Mouse (Mus musculus): ENCODE measurements around the gene Slc25a26. TPM values are rescaled to one million over a fixed set of nuclear protein-coding genes. Genes with fewer than 3 reads are reported as not detected.

Slc25a26 gene
- polyA plus RNA-seq, 2 experiments, result 1.7 to 2.6 TPM

- Histone ChIP-seq H3K4me1 (replicated peaks; ENCODE audit: control insufficient read depth in 2 of 2, insufficient read depth in 2 of 2, low read length in 1 of 2) (no peaks in the 10 kb centered on the region), H3K27me3 (ENCODE audit: control insufficient read depth, insufficient read depth, low read length) (no peaks in the 10 kb centered on the region), H3K9ac (replicated peaks) (no peak overlapping the region), H3K4me3 (ENCODE audit: insufficient read depth in 1 of 2, low read depth in 2 of 2, low read length in 2 of 2) (no peak overlapping the region), H3K36me3 (replicated peaks; ENCODE audit: control insufficient read depth, insufficient read depth, low read depth) (no peaks in the 10 kb centered on the region), H3K4me2 (ENCODE audit: low read depth) (no peak overlapping the region), H3K27ac (no peak overlapping the region), H3K9me3 (ENCODE audit: control insufficient read depth, low read length) (no peaks in the 10 kb centered on the region)
- DNase-seq (ENCODE audit: low read depth in 3 of 3, low spot score in 3 of 3) (no peak), ATAC-seq (ENCODE audit: insufficient read depth) (no peak)
- TF ChIP-seq EP300 (IDR thresholded peaks at IDR 0.05; ENCODE audit: low read depth) (no peak), CTCF (IDR thresholded peaks at IDR 0.05; ENCODE audit: low read depth) (peak; percentile 40; the same call in 1 of the 2 replicates)
- WGBS (ENCODE audit: insufficient replicate concordance), result 34% methylated on average over 2 of the region's 2 CpGs
These were observed 24.2 kb downstream of the Slc25a26 start for GRCm38 (mm10) chr6:94524335-94524734.

GRCm38 (mm10) chr6:94530756-94531155 is 30.6 kb downstream of the Slc25a26 start:
- H3K4me2 ChIP-seq (ENCODE audit: low read depth), result no peak overlapping the region
- no peaks in the 10 kb centered on the region for H3K27me3 ChIP-seq (ENCODE audit: control insufficient read depth, insufficient read depth, low read length)
- 0 out of 4 replicates have a peak, but pooled peaks cover 0 to 3% of the 10 kb centered on the region in 2 experiments for H3K4me1 ChIP-seq (replicated peaks; ENCODE audit: control insufficient read depth in 2 of 2, insufficient read depth in 2 of 2, low read length in 1 of 2)
- H3K9me3 ChIP-seq (ENCODE audit: control insufficient read depth, low read length), result no peaks in the 10 kb centered on the region
- no peaks in the 10 kb centered on the region for H3K36me3 ChIP-seq (replicated peaks; ENCODE audit: control insufficient read depth, insufficient read depth, low read depth)
- no peak overlapping the region for H3K4me3 ChIP-seq (ENCODE audit: insufficient read depth in 1 of 2, low read depth in 2 of 2, low read length in 2 of 2)
- WGBS (ENCODE audit: insufficient replicate concordance), result 60% methylated on average over 7 of the region's 7 CpGs
- TF ChIP-seq CTCF (IDR thresholded peaks at IDR 0.05; ENCODE audit: low read depth) (no peak), EP300 (IDR thresholded peaks at IDR 0.05; ENCODE audit: low read depth) (no peak)
- DNase-seq (ENCODE audit: low read depth in 3 of 3, low spot score in 3 of 3), result no peak
- no peak overlapping the region for H3K27ac ChIP-seq
- no peak overlapping the region for H3K9ac ChIP-seq (replicated peaks)
- ATAC-seq (ENCODE audit: insufficient read depth), result no peak

GRCm38 (mm10) chr6:94532086-94532485 is 32.0 kb downstream of the Slc25a26 start:
- Histone ChIP-seq H3K27ac (no peak overlapping the region), H3K9me3 (ENCODE audit: control insufficient read depth, low read length) (no peaks in the 10 kb centered on the region), H3K36me3 (replicated peaks; ENCODE audit: control insufficient read depth, insufficient read depth, low read depth) (no peaks in the 10 kb centered on the region), H3K4me2 (ENCODE audit: low read depth) (no peak overlapping the region), H3K27me3 (ENCODE audit: control insufficient read depth, insufficient read depth, low read length) (no peaks in the 10 kb centered on the region), H3K4me1 (replicated peaks; ENCODE audit: control insufficient read depth in 2 of 2, insufficient read depth in 2 of 2, low read length in 1 of 2) (0 out of 4 replicates have a peak, but pooled peaks cover 0 to 3% of the 10 kb centered on the region in 2 experiments), H3K9ac (replicated peaks) (no peak overlapping the region), H3K4me3 (ENCODE audit: insufficient read depth in 1 of 2, low read depth in 2 of 2, low read length in 2 of 2) (no peak overlapping the region)
- no peak for TF ChIP-seq EP300 (IDR thresholded peaks at IDR 0.05; ENCODE audit: low read depth)
- TF ChIP-seq CTCF (IDR thresholded peaks at IDR 0.05; ENCODE audit: low read depth), result no peak
- 42% methylated on average over 4 of the region's 4 CpGs for WGBS (ENCODE audit: insufficient replicate concordance)
- DNase-seq (ENCODE audit: low read depth in 3 of 3, low spot score in 3 of 3), result no peak
- ATAC-seq (ENCODE audit: insufficient read depth), result no peak

- Histone ChIP-seq H3K4me2 (ENCODE audit: low read depth) (no peak overlapping the region), H3K27ac (no peak overlapping the region), H3K36me3 (replicated peaks; ENCODE audit: control insufficient read depth, insufficient read depth, low read depth) (no peaks in the 10 kb centered on the region), H3K9ac (replicated peaks) (no peak overlapping the region), H3K27me3 (ENCODE audit: control insufficient read depth, insufficient read depth, low read length) (no peaks in the 10 kb centered on the region), H3K9me3 (ENCODE audit: control insufficient read depth, low read length) (no peaks in the 10 kb centered on the region), H3K4me1 (replicated peaks; ENCODE audit: control insufficient read depth in 2 of 2, insufficient read depth in 2 of 2, low read length in 1 of 2) (no peaks in the 10 kb centered on the region), H3K4me3 (ENCODE audit: insufficient read depth in 1 of 2, low read depth in 2 of 2, low read length in 2 of 2) (no peak overlapping the region)
- WGBS (ENCODE audit: insufficient replicate concordance), result 72% methylated on average over 8 of the region's 8 CpGs
- TF ChIP-seq CTCF (IDR thresholded peaks at IDR 0.05; ENCODE audit: low read depth), result no peak
- ATAC-seq (ENCODE audit: insufficient read depth), result no peak
- no peak for DNase-seq (ENCODE audit: low read depth in 3 of 3, low spot score in 3 of 3)
These were observed 36.3 kb downstream of the Slc25a26 start for GRCm38 (mm10) chr6:94536478-94536877.

- ATAC-seq (ENCODE audit: insufficient read depth) (no peak), DNase-seq (ENCODE audit: low read depth in 3 of 3, low spot score in 3 of 3) (no peak)
- H3K4me1 ChIP-seq (replicated peaks; ENCODE audit: control insufficient read depth in 2 of 2, insufficient read depth in 2 of 2, low read length in 1 of 2), result no peaks in the 10 kb centered on the region
- H3K4me3 ChIP-seq (ENCODE audit: insufficient read depth in 1 of 2, low read depth in 2 of 2, low read length in 2 of 2), result no peak overlapping the region
- no peak overlapping the region for H3K4me2 ChIP-seq (ENCODE audit: low read depth)
- no peak overlapping the region for H3K9ac ChIP-seq (replicated peaks)
- no peaks in the 10 kb centered on the region for H3K36me3 ChIP-seq (replicated peaks; ENCODE audit: control insufficient read depth, insufficient read depth, low read depth)
- TF ChIP-seq CTCF (IDR thresholded peaks at IDR 0.05; ENCODE audit: low read depth) (no peak), EP300 (IDR thresholded peaks at IDR 0.05; ENCODE audit: low read depth) (no peak)
- no peaks in the 10 kb centered on the region for H3K27me3 ChIP-seq (ENCODE audit: control insufficient read depth, insufficient read depth, low read length)
- H3K9me3 ChIP-seq (ENCODE audit: control insufficient read depth, low read length), result no peaks in the 10 kb centered on the region
- H3K27ac ChIP-seq, result no peak overlapping the region
- WGBS (ENCODE audit: insufficient replicate concordance), result 61% methylated on average over 1 of the region's 1 CpGs
These were observed 37.5 kb downstream of the Slc25a26 start for GRCm38 (mm10) chr6:94537652-94538051.

Data from liver, embryonic 14.5 days (tissue).